Mouse (Mus musculus): ENCODE data around the gene Ptch2. TPM values are rescaled to one million over a fixed set of nuclear protein-coding genes. Genes with fewer than 3 reads are reported as not detected.

Gene Ptch2
- polyA plus RNA-seq, 1 experiment from 2014 or later: 3.6 TPM

DNA sequence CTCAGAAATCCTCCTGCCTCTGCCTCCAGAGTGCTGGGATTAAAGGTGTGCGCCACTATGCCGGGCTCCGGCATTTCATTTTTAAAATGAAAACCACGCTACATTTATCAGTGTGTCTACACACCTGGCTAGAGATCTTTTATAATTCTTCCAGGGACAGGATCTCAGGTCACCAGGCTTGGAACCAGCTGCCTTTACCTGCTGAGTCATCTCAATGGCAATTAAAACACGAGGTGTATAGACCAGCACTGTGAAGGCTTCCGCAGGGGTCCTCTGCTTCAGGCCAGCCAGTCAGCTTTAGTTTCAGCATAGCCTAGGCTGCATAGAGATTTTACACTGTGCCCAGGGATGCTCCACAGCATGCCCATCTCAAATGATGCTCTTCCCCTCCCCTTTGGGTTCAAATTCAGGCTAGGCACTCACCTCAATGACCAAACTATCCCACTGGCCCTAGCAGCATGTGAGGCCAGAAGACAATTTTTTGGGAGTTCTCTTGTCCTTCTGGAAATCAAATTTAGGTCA, 54.4 kb downstream of the Ptch2 start:
- TF ChIP-seq EP300 (IDR thresholded peaks at IDR 0.05) (no peak), CTCF (IDR thresholded peaks at IDR 0.05) (no peak)
- 88% methylated on average over 6 of the region's 6 CpGs for WGBS
- H3K27me3 ChIP-seq (replicated peaks; ENCODE audit: insufficient read depth, low read length): no peaks in the 10 kb centered on the region
- H3K4me3 ChIP-seq (ENCODE audit: low read depth, low read length): no peak overlapping the region
- H3K27ac ChIP-seq (ENCODE audit: low read length): no peak overlapping the region
- no peaks in the 10 kb centered on the region for H3K4me1 ChIP-seq (ENCODE audit: insufficient read depth, low read depth, low read length)
- peaks cover 35% of the 10 kb centered on the region for H3K36me3 ChIP-seq (ENCODE audit: insufficient read depth, low read length)
- ATAC-seq (no peak), DNase-seq (ENCODE audit: low spot score) (no peak)
- no peak overlapping the region for H3K9ac ChIP-seq (replicated peaks; ENCODE audit: low read depth)
- no peak overlapping the region for H3K4me2 ChIP-seq (replicated peaks; ENCODE audit: low read depth, low read length)
- H3K9me3 ChIP-seq (ENCODE audit: low read length): no peaks in the 10 kb centered on the region

DNA sequence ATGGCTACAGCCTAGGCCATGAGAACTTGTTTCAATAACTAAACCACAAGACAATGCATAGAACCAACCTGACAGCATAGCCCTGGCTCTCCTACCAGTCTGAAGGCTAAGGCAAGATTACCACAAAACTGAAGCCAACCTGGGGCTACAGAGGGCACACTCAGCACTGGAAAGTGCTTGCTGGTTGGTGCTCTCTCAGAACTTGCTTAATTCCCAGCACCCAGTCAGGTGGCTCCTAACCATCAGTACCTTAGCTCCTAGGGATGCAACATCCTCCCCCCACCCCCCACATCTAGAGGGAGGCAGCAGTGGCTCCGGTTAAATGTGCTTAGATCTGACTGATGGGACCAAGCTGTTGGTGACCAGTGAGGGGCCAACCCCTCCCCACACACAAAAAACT, 55.5 kb downstream of the Ptch2 start:
- TF ChIP-seq EP300 (IDR thresholded peaks at IDR 0.05): no peak
- no peak for TF ChIP-seq CTCF (IDR thresholded peaks at IDR 0.05)
- peaks cover 35% of the 10 kb centered on the region for H3K36me3 ChIP-seq (ENCODE audit: insufficient read depth, low read length)
- no peaks in the 10 kb centered on the region for H3K9me3 ChIP-seq (ENCODE audit: low read length)
- no peak overlapping the region for H3K9ac ChIP-seq (replicated peaks; ENCODE audit: low read depth)
- WGBS: 50% methylated on average over 1 of the region's 1 CpGs
- ATAC-seq (no peak), DNase-seq (ENCODE audit: low spot score) (no peak)
- no peaks in the 10 kb centered on the region for H3K27me3 ChIP-seq (replicated peaks; ENCODE audit: insufficient read depth, low read length)
- no peak overlapping the region for H3K4me2 ChIP-seq (replicated peaks; ENCODE audit: low read depth, low read length)
- no peak overlapping the region for H3K4me3 ChIP-seq (ENCODE audit: low read depth, low read length)
- no peak overlapping the region for H3K27ac ChIP-seq (ENCODE audit: low read length)
- H3K4me1 ChIP-seq (ENCODE audit: insufficient read depth, low read depth, low read length): no peaks in the 10 kb centered on the region

DNA sequence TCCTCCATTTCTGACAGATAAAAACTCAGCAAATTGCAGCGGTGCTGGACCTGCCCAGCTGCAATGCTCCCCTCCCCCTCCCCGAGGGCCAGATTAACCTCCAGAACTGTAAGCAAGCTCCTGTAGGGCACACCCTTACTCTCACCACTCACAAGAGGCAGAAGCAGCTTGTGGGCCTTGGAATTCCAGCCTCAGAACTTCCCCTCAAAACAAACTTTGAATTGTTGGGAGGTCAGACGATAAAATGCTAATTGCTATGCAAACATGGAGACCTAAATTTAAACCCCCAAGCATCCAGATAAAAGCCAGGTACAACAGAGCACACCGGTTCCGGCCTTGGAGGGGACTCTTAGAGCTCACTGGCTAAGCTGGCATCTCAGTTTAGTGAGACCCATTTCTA, 56.8 kb downstream of the Ptch2 start:
- DNase-seq (ENCODE audit: low spot score) (no peak), ATAC-seq (peak; percentile 16; the same call in 1 of the 2 replicates)
- H3K4me2 ChIP-seq (replicated peaks; ENCODE audit: low read depth, low read length): no peak overlapping the region
- H3K4me1 ChIP-seq (ENCODE audit: insufficient read depth, low read depth, low read length): no peaks in the 10 kb centered on the region
- H3K9ac ChIP-seq (replicated peaks; ENCODE audit: low read depth): no peak overlapping the region
- no peaks in the 10 kb centered on the region for H3K9me3 ChIP-seq (ENCODE audit: low read length)
- peaks cover 35% of the 10 kb centered on the region for H3K36me3 ChIP-seq (ENCODE audit: insufficient read depth, low read length)
- H3K27me3 ChIP-seq (replicated peaks; ENCODE audit: insufficient read depth, low read length): no peaks in the 10 kb centered on the region
- 48% methylated on average over 5 of the region's 5 CpGs for WGBS
- H3K4me3 ChIP-seq (ENCODE audit: low read depth, low read length): no peak overlapping the region
- 0 out of 2 replicates have a peak, but pooled peaks have one; percentile 17 for TF ChIP-seq EP300 (IDR thresholded peaks at IDR 0.05)
- no peak for TF ChIP-seq CTCF (IDR thresholded peaks at IDR 0.05)
- H3K27ac ChIP-seq (ENCODE audit: low read length): 0 out of 2 replicates have a peak overlapping the region, but pooled peaks have one; percentile 7

- ATAC-seq: no peak
- no peak for DNase-seq (ENCODE audit: low spot score)
- no peaks in the 10 kb centered on the region for H3K9me3 ChIP-seq (ENCODE audit: low read length)
- under 1% methylated on average over 37 of the region's 44 CpGs for WGBS
- H3K4me1 ChIP-seq (ENCODE audit: insufficient read depth, low read depth, low read length): no peaks in the 10 kb centered on the region
- peak overlapping the region; percentile 92 for H3K27ac ChIP-seq (ENCODE audit: low read length)
- TF ChIP-seq CTCF (IDR thresholded peaks at IDR 0.05): no peak
- TF ChIP-seq EP300 (IDR thresholded peaks at IDR 0.05): no peak
- H3K9ac ChIP-seq (replicated peaks; ENCODE audit: low read depth): peak overlapping the region; percentile 97
- H3K27me3 ChIP-seq (replicated peaks; ENCODE audit: insufficient read depth, low read length): no peaks in the 10 kb centered on the region
- H3K4me2 ChIP-seq (replicated peaks; ENCODE audit: low read depth, low read length): peak overlapping the region; percentile 87
- H3K36me3 ChIP-seq (ENCODE audit: insufficient read depth, low read length): peaks cover 35% of the 10 kb centered on the region
- H3K4me3 ChIP-seq (ENCODE audit: low read depth, low read length): peak overlapping the region; percentile 94
Observed at GRCm38 (mm10) chr4:117155020-117155791, 59.3 kb downstream of the Ptch2 start.

DNA sequence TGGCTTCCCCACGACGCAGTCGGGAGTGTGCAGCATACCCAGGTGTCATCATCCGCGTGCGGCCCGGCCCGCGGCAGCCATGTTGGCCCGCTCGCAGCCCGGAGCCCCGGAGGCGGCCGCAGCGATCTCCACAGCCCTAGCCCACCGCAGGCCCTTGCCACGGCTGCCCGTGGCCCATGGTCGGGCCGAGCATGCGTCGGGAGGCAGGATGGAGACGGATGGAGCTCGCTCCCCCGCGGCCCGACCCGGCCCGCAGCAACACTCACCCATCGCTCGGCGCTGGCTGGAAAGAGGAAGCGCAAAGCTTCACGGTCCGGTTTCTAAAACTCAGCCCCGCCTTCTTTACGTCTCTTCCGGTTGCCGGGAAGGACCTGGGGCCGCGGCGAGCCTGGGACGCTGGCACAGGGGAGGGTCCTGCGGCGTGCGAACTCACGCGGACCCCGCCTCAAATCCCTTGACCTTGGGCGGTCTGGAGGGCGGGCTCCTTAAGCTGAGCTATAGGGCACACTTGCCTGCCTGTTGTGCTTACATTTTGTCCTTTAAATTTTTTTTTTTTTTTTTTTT, 60.0 kb downstream of the Ptch2 start, which contains the start of gene Rps8:
Rps8 (minus strand) TSS at position 452 of the 564 bp plus-strand sequence.
- H3K4me2 ChIP-seq (replicated peaks; ENCODE audit: low read depth, low read length): peak within 1 kb of the TSS; percentile 87
- DNase-seq (ENCODE audit: low spot score) (peak; percentile 96), ATAC-seq (peak; percentile 94)
- TF ChIP-seq EP300 (IDR thresholded peaks at IDR 0.05) (no peak), CTCF (IDR thresholded peaks at IDR 0.05) (no peak)
- peak within 1 kb of the TSS; percentile 92 for H3K27ac ChIP-seq (ENCODE audit: low read length)
- peak within 1 kb of the TSS; percentile 94 for H3K4me3 ChIP-seq (ENCODE audit: low read depth, low read length)
- peak within 1 kb of the TSS; percentile 97 for H3K9ac ChIP-seq (replicated peaks; ENCODE audit: low read depth)
- H3K4me1 ChIP-seq (ENCODE audit: insufficient read depth, low read depth, low read length): no peaks in the 10 kb centered on the region
- no peaks in the 10 kb centered on the region for H3K9me3 ChIP-seq (ENCODE audit: low read length)
- H3K27me3 ChIP-seq (replicated peaks; ENCODE audit: insufficient read depth, low read length): no peaks in the 10 kb centered on the region
- under 1% methylated on average over 37 of the region's 52 CpGs for WGBS
- peaks cover 28% of the 10 kb centered on the region for H3K36me3 ChIP-seq (ENCODE audit: insufficient read depth, low read length)

DNA sequence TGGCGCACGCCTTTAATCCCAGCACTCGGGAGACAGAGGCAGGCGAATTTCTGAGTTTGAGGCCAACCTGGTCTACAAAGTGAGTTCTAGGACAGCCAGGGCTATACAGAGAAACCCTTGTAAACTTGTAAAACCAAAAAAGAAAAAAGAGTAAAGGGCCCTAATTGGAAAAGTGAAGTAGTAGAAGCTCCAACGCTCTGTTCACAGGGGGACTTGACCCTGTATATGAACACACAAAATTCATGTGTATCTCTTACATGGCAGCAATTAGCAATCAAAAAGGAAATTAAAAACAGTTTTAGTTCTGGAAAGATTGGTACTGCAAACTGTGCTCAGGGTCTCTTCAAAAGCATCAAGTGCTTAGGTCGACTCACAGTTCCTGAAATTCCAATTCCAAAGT, 60.5 kb downstream of the Ptch2 start:
- Histone ChIP-seq H3K4me3 (ENCODE audit: low read depth, low read length) (peak overlapping the region; percentile 94), H3K27ac (ENCODE audit: low read length) (peak overlapping the region; percentile 92), H3K9me3 (ENCODE audit: low read length) (no peaks in the 10 kb centered on the region), H3K36me3 (ENCODE audit: insufficient read depth, low read length) (peaks cover 25% of the 10 kb centered on the region), H3K4me1 (ENCODE audit: insufficient read depth, low read depth, low read length) (no peaks in the 10 kb centered on the region), H3K9ac (replicated peaks; ENCODE audit: low read depth) (no peak overlapping the region), H3K4me2 (replicated peaks; ENCODE audit: low read depth, low read length) (peak overlapping the region; percentile 87), H3K27me3 (replicated peaks; ENCODE audit: insufficient read depth, low read length) (no peaks in the 10 kb centered on the region)
- DNase-seq (ENCODE audit: low spot score) (no peak), ATAC-seq (no peak)
- no peak for TF ChIP-seq EP300 (IDR thresholded peaks at IDR 0.05)
- TF ChIP-seq CTCF (IDR thresholded peaks at IDR 0.05): no peak
- WGBS: 22% methylated on average over 6 of the region's 6 CpGs
